Mouse (Mus musculus): ENCODE data around the gene Pgghg.

The Pgghg gene

GRCm38 (mm10) chr7:140922398-140923069 is 18.7 kb upstream of the Pgghg start:
- in situ Hi-C loops (cut with MboI; ENCODE audit: low sequenced_read_pairs), result no loop called here

- in situ Hi-C loops (cut with MboI; ENCODE audit: low sequenced_read_pairs), result no loop called here
Observed at GRCm38 (mm10) chr7:140923070-140923775, 18.0 kb upstream of the Pgghg start.

- in situ Hi-C loops (cut with MboI; ENCODE audit: low sequenced_read_pairs), result no loop called here
Observed at GRCm38 (mm10) chr7:140927181-140927580, 14.0 kb upstream of the Pgghg start.

- in situ Hi-C loops (cut with MboI; ENCODE audit: low sequenced_read_pairs), result no loop called here
Observed at GRCm38 (mm10) chr7:140938436-140938835, 2.8 kb upstream of the Pgghg start.

- in situ Hi-C loops (cut with MboI; ENCODE audit: low sequenced_read_pairs), result no loop called here
Observed at GRCm38 (mm10) chr7:140938896-140939295, 2.3 kb upstream of the Pgghg start.

GRCm38 (mm10) chr7:140939669-140940171 is 1.5 kb upstream of the Pgghg start:
- in situ Hi-C loops (cut with MboI; ENCODE audit: low sequenced_read_pairs), result no loop called here

- in situ Hi-C loops (cut with MboI; ENCODE audit: low sequenced_read_pairs), result no loop called here
Observed at GRCm38 (mm10) chr7:140942341-140942740, 1.1 kb downstream of the Pgghg start.

GRCm38 (mm10) chr7:140942811-140943210 is 1.6 kb downstream of the Pgghg start:
- in situ Hi-C loops (cut with MboI; ENCODE audit: low sequenced_read_pairs), result no loop called here

- in situ Hi-C loops (cut with MboI; ENCODE audit: low sequenced_read_pairs), result no loop called here
Observed at GRCm38 (mm10) chr7:140943356-140943755, 2.2 kb downstream of the Pgghg start.

- in situ Hi-C loops (cut with MboI; ENCODE audit: low sequenced_read_pairs), result no loop called here
Observed at GRCm38 (mm10) chr7:140944236-140944635, 3.0 kb downstream of the Pgghg start.

- in situ Hi-C loops (cut with MboI; ENCODE audit: low sequenced_read_pairs), result no loop called here
Observed at GRCm38 (mm10) chr7:140945247-140945646, 4.1 kb downstream of the Pgghg start.

- in situ Hi-C loops (cut with MboI; ENCODE audit: low sequenced_read_pairs), result no loop called here
Observed at GRCm38 (mm10) chr7:140946311-140946710, 5.1 kb downstream of the Pgghg start.

- in situ Hi-C loops (cut with MboI; ENCODE audit: low sequenced_read_pairs), result no loop called here
Observed at GRCm38 (mm10) chr7:140946980-140947379, 5.8 kb downstream of the Pgghg start.

GRCm38 (mm10) chr7:140948161-140948560 is 7.0 kb downstream of the Pgghg start:
- in situ Hi-C loops (cut with MboI; ENCODE audit: low sequenced_read_pairs), result no loop called here

GRCm38 (mm10) chr7:140949255-140949654 is 8.1 kb downstream of the Pgghg start:
- in situ Hi-C loops (cut with MboI; ENCODE audit: low sequenced_read_pairs), result no loop called here

GRCm38 (mm10) chr7:140949824-140950530 is 8.8 kb downstream of the Pgghg start, which contains the start of gene Ifitm5:
Gene Ifitm5, minus strand, starts transcription at chr7:140950291.
- in situ Hi-C loops (cut with MboI; ENCODE audit: low sequenced_read_pairs), result no loop called here

- in situ Hi-C loops (cut with MboI; ENCODE audit: low sequenced_read_pairs), result no loop called here
Observed at GRCm38 (mm10) chr7:140951051-140951450, 9.9 kb downstream of the Pgghg start.

- in situ Hi-C loops (cut with MboI; ENCODE audit: low sequenced_read_pairs), result no loop called here
Observed at GRCm38 (mm10) chr7:140951765-140952164, 10.6 kb downstream of the Pgghg start.

- in situ Hi-C loops (cut with MboI; ENCODE audit: low sequenced_read_pairs), result no loop called here
Observed at GRCm38 (mm10) chr7:140952441-140952840, 11.2 kb downstream of the Pgghg start.

GRCm38 (mm10) chr7:140953133-140953532 is 11.9 kb downstream of the Pgghg start:
- in situ Hi-C loops (cut with MboI; ENCODE audit: low sequenced_read_pairs), result no loop called here

Measured in CH12F3 (cell line).